Mouse (Mus musculus) regulatory T cell (primary cell): Measurements from ENCODE around the gene Chd1.

Experiments
- in situ Hi-C: fragments of 300-600 bp; cut with MboI, MseI; formaldehyde crosslinking; loops from one replicate; pipeline ENCODE4 v1.15.1; 2025; ENCODE audit warnings: high pct_unique_total_duplicates

Chd1 gene

DNA sequence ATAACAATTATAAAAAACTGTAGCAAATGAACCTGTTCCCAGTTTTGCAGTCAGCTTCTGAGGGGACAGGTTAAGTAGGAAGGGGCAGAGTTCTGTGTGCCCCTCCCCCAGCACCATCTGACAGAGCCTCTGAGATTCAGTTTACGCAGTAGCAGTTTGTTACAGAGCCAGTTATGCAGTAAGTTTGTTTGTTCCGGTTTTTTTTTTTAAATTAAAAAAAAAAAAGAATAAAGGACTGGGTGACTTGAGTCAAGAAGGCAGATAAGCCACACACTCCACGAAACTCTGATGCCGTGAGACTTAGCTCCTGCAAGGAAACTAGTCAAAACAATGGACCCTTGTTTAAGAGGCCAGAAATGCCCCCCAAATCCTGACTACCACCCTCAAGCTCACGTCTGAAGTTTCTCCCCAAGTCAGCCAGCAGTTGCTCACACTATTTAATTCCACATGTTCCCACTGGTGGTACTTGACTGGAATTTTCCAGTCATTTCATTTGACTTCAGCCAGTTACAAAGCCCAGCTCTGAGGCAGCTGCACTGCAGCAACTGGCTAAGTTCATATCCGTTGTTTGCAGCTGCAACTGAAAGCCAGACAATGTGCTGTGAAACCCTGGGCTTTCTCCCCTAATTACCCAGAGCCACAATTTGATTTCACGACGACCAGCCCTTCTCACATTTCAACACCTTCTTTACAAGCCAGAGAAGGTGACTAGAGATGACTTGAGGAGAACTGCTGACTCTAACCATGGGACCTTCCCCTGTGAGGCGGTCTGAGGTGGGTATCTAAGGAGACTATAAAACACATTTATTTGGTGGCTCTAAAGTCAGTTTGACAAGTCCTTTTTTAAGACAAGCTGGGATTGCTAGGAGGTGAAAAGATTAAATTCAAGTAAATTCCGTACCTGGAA, 104.0 kb downstream of the Chd1 start:
- in situ Hi-C loops: no loop called here

DNA sequence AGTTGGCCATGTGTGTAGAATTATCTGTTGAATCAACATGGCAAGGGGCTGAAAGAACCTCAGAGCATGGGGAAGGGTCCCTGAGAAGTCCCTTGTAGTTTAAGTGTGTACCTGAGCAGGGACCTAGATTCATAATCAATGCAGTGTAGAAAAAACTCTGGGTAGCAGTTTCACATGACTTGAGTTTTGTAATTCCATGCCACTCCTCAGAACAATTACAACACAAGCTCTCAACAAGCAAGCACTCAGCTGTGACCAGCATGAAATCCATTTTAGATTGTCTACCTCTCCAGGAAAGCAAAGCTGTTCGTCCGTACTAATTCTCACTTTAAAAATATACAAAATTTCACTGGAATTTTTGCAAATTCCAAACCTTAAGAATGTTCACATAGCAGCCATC, 105.2 kb downstream of the Chd1 start:
- in situ Hi-C loops: no loop called here

DNA sequence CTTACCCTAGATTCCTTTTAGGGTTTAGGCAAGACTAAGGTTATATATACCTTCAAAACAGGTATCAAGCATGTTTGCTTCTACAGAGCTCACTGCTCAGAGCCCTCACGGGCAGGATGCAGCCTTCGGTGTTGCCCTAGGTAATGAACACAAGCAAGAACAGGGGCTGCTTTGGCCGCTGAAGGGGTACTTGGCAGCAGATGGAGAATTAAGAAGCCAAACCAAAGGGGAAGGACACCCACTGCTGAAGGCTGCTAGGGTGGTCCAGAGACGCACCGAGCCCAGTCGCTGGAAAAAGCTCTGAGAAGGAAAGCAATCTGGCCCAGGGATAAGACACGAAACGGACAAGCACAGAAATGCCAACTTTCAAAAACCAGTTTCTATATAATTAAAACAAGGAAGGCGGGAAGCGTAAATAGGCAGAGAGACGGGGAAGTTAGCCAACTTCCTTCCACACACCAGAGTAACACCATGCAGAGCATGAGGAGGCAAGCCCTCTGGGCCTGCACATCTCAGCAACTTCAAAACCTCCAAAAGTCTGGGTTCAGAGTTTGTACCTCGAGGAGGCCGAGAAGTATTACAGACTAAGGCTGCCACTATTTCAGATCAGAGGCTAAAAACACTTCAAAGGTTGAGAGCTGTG, 107.5 kb downstream of the Chd1 start:
- in situ Hi-C loops: no loop called here

DNA sequence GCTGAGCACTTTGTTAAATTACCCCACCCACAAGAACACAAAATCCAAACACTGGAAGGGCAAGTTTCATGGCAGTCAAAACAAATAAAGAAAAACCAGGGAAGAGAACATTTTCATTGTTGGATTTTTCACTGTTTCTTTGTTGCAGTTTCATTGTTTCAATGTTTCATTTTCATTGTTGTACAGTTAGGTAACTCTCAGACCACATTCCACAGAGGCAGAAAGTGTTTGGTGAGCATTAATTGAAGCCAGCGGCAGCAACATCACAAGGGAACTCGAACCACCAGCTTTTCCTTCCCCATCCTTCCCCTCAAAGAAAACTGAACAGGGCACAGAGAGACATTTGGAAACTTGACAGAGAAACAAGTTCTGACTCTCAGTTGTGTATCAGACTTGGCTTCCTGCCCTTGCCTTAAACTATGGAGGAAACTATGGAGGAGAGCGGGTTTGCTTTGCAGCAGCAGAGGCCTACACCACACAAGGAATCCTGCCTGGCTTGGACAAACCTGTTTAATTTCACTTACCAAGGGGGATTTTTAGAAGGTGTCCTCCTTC, 109.0 kb downstream of the Chd1 start:
- in situ Hi-C loops: no loop called here

DNA sequence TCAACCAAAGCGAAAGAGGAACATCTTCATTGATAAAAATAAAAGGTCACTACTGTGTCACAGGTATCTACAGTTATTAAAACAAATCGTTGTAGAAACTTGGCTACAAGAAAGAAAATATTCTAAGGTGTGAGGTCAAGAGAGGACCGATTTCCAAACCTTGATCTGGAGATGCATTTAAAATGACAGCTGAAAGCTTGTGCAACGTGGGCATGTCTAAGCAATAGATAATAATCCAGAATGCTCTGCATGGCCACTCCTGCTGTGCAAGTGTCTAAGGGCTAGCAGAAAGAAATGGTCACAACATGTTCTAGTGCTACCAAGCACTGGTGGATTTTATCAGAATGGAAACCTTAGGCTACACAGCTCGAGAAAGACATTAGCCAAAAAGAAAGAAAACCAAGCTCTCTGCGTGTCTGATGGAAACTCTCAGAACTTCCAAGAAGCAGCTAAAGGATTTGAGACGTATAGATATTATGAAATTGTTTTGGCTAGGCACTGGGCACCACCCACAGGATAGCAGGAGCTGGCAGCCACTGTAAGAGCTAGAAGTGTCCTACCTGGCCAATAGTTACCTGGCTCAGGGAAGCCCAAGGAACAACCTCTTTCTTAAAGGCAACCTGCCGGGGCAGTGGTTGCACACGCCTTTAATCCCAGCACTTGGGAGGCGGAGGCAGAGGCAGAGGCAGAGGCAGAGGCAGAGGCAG, 110.7 kb downstream of the Chd1 start:
- in situ Hi-C loops: no loop called here

DNA sequence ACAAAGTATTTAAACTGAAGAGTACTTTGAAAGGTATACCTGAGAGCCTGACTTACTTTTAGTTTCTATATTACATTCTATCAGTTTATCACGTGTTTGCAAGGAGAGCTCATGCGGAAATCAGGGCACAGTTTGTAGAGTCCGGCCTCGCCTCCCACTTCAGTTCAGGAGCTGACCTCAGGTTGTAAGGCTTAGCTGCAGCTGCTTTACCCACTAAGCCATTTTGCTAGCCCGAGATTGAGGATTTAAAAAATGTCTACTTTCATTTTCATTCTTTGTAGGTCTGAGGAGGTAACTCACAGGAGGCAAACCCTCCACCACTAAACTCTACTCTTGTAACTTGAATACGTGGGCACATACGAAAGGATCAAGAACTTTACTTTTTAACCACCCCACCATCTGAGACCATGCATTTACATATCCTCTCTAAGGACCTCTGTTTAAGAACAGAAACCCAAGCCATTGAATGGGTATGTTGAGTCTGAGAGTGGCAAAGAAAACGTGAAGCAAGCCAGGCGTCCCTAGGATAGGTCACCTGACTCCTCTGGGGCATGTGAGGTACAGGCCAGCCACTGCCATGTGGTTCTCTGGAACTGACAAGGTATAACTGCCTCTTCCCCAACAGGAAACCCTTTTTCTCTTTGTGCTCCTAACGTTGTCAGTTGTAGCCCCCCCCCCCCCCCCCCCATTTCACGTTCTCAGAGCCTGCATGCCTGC, 111.8 kb downstream of the Chd1 start:
- in situ Hi-C loops: no loop called here

DNA sequence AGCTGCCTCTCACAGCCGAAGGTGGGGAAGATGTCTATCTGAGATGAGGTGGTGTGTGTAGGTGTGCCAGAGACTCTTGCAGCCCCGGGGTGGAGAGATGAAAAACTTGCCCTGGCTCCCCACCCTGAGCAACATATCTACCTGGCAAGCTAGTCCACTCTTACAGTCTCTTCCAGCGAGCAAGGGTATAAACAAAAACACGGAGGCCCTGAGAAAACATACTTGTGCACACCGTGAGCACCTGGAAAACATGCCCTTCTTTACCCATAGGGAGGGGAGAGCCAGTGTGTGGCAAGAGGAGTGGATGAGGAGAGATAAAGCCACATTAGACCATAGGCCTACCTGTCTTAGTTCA, 112.3 kb downstream of the Chd1 start:
- in situ Hi-C loops: no loop called here

DNA sequence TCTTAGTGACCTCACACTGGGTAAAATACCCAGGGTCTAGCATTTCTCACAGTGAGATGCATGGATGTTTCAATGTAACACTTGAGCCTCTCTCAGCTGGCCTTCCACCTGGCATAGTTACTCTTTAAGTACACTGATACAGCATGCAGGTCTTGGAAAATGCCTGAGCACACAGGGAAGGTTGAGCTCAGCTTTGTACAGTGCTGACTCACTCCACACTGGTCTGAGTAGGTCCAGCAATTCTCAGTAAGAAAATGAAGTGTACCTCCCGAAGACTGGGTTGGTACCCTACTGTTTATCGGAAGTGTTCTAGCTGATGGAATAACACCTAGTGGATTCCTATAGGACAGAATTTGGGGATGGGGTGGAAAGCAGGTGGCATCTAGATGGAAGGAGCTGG, 112.9 kb downstream of the Chd1 start:
- in situ Hi-C loops: no loop called here

DNA sequence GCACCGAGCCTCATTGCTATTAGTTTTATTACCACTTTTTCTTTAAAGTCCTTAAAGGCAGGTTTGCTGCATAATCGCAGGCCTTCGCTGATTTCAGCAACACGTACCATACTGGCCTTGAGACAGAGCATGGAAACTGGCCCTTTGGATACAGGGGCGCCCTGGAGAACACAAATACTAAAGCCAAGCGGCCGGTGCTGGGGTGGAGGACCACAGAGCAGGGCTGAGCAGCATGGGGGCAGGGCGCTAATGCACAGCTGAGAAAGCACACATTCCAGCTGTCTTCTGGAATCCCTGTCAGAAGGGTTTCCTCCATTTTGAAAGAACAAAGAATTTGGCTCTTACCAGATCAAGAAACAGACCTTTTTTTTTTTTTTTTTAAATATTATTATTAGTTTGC, 113.6 kb downstream of the Chd1 start:
- in situ Hi-C loops: no loop called here

DNA sequence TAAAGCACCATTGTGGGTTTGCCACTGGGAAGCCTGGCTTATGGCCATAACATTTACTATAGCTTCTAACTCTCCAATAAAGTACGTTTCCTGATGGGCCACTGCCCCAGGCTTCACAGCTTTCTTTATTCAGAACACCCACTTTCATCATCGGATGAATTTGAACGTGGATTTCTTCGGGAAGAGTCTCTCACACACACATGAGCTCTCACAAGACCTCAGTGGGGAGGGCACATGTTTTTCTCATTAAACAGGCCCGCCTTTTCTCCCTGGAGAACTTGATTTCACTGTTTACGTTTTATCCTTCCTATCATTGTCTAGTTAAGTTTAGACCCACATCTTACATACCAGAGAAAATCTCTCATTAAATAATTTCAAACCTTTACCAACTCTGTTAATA, 115.4 kb downstream of the Chd1 start:
- in situ Hi-C loops: no loop called here

DNA sequence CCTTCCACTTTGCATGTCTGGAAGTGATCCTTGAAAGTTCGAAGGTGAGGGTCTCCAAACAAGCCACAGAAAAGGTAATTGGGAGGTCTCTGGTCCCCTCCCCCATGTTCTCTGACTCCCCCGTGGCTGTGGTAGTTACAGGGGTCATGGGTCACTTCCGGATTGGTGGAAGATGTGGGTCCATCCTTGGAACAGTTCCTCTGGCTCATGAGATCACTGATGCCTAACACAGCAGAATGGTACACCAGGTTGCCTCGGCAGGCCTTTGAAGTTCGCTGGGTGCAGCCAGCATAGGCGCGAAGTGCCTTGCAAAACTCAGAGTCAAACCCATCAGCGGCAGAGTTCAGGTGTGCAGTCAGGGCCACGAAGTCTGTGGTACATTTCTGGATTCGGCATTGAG, 116.0 kb downstream of the Chd1 start:
- in situ Hi-C loops: no loop called here

DNA sequence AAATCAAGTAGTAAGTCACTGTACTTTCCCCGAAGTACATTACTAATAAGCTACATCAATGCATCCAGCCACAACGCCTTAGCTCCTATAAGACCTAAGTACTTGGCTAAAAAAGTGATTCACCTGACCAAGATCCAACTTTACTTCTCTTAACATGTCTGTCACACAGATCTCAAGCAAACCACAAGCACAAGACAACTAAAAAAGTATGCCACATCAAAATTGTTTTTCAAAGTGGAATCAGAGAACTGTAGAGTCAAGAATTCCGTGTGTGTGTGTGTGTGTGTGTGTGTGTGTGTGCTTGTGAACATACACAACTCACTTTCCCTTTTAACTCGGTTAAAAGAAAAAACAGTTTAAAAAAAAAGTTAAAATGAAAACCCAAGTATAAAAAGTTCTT, 116.9 kb downstream of the Chd1 start:
- in situ Hi-C loops: no loop called here
